Mouse (Mus musculus): Measurements from ENCODE around the gene Pard3b.

DNA sequence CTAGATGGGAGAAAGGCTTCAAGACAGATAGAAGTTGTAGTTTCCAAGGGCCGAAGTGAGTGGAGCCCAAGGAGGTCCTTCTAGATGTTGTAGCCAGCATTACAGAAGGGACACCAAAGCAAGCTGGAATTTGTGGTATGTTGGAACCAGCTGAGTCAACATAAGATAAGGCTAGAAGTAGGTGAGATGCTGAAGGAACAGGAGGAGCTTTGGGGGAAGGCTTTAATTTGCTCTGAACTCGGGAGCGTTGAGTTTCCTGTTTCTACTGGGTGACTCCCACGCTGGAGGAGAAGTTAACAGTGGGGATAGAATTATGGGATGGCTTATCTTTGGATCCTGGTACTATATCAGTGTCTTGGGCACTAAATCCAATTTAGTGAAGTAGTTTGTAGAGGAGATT is 3.3 kb downstream of the Pard3b start:
- TF ChIP-seq CTCF (IDR thresholded peaks at IDR 0.05; ENCODE audit: low read depth) (no peak), EP300 (optimal IDR thresholded peaks at IDR 0.05) (no peak)
